Mouse (Mus musculus) liver, adult 2 months (tissue): Measurements from ENCODE around the gene Aatk.

Experiments used
- CTCF ChIP-seq: fragments of 200-500 bp; IDR thresholded peaks from 2 replicates; pipeline ENCODE4 v1.5.1; 2011; ENCODE audit warnings: low read depth, low read length, control low read depth
- POLR2A ChIP-seq: fragments of 200-500 bp; IDR thresholded peaks from 2 replicates; pipeline ENCODE4 v1.6.1; 2011; ENCODE audit warnings: low read length, control low read depth; ENCODE audit not compliant: insufficient read depth; ENCODE audit errors: extremely low read depth

DNA sequence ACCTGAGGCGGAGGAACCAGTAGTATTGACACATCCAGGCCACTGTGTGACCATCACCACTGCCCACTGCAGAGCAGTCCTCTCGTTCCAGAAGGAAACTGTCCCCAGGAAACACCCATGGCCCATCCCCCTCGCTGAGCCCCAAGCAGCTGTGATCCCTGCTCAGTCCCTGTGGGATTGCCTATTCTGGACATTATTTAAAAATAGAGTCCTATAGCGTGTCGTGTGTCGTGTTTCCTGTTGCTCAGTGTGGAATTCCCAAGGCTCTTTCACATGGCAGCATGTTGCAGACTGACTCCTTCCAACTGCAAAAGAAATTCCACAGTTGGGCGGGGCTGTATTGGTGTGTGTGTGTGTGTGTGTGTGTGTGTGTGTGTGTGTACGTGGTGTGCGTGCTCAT is 5.3 kb upstream of the Aatk start:
- TF ChIP-seq CTCF (no peak), POLR2A (no peak)
